Mouse (Mus musculus) 416B (cell line): ENCODE data around the gene Sema3g.

ENCODE experiments used
- DNase-seq: peaks from one replicate; pipeline ENCODE4 v3.0.0; 2011; ENCODE audit warnings: low read depth

Sema3g gene

GRCm38 (mm10) chr14:31195968-31196367, 21.7 kb upstream of the Sema3g start:
- peak; percentile 76 for DNase-seq

GRCm38 (mm10) chr14:31197547-31198516, 19.8 kb upstream of the Sema3g start:
- DNase-seq, result peak; percentile 49

- DNase-seq, result no peak
Measured at GRCm38 (mm10) chr14:31199599-31199998, 18.1 kb upstream of the Sema3g start.

- DNase-seq, result no peak
Measured at GRCm38 (mm10) chr14:31200038-31200437, 17.6 kb upstream of the Sema3g start.

GRCm38 (mm10) chr14:31204844-31205243, 12.8 kb upstream of the Sema3g start:
- peak; percentile 62 for DNase-seq

- peak; percentile 39 for DNase-seq
Measured at GRCm38 (mm10) chr14:31205244-31205561, 12.5 kb upstream of the Sema3g start.

- DNase-seq, result peak; percentile 66
Measured at GRCm38 (mm10) chr14:31205562-31206467, 11.8 kb upstream of the Sema3g start.

- DNase-seq, result peak; percentile 91
Measured at GRCm38 (mm10) chr14:31206472-31206981, 11.1 kb upstream of the Sema3g start.

- peak; percentile 24 for DNase-seq
Measured at GRCm38 (mm10) chr14:31207070-31207830, 10.4 kb upstream of the Sema3g start.

- DNase-seq, result no peak
Measured at GRCm38 (mm10) chr14:31208084-31208483, 9.6 kb upstream of the Sema3g start, which contains the start of gene Tnnc1. Gene Tnnc1, plus strand, starts transcription at chr14:31208312.

- no peak for DNase-seq
Measured at GRCm38 (mm10) chr14:31209133-31209557, 8.5 kb upstream of the Sema3g start.

GRCm38 (mm10) chr14:31211854-31212253, 5.8 kb upstream of the Sema3g start:
- DNase-seq, result no peak

- no peak for DNase-seq
Measured at GRCm38 (mm10) chr14:31212499-31212898, 5.2 kb upstream of the Sema3g start.

- no peak for DNase-seq
Measured at GRCm38 (mm10) chr14:31213868-31214267, 3.8 kb upstream of the Sema3g start.

- DNase-seq, result peak; percentile 47
Measured at GRCm38 (mm10) chr14:31214684-31215083, 3.0 kb upstream of the Sema3g start.

GRCm38 (mm10) chr14:31215157-31216002, 2.3 kb upstream of the Sema3g start:
- peak; percentile 74 for DNase-seq

GRCm38 (mm10) chr14:31216846-31217245, 814 bp upstream of the Sema3g start, which contains the start of gene Nisch:
Gene Nisch, minus strand, starts transcription at chr14:31216946.
- no peak for DNase-seq

- no peak for DNase-seq
Measured at GRCm38 (mm10) chr14:31226978-31227377, 9.3 kb downstream of the Sema3g start.

GRCm38 (mm10) chr14:31228234-31228633, 10.6 kb downstream of the Sema3g start:
- DNase-seq, result no peak

GRCm38 (mm10) chr14:31230442-31230841, 12.8 kb downstream of the Sema3g start:
- DNase-seq, result no peak
